Mouse (Mus musculus) heart, postnatal 36 days (tissue): ENCODE data around the gene Psmb4. TPM values are rescaled to one million over a fixed set of nuclear protein-coding genes. Genes with fewer than 3 reads are reported as not detected.

Experiments
- total RNA-seq, 2 experiments: library from RNA; stranded (reverse); gene quantifications; 2 replicates each; pipeline ENCODE4 v1.2.3; 2021

The Psmb4 gene
- total RNA-seq, 2 experiments from 2014 or later, result 231 to 243 TPM

Other genes starting within 250 kb of the Psmb4 start
- gene Gm10972, start 243.8 kb downstream of the Psmb4 start, total RNA-seq, result not detected
- gene Tuft1, start 228.1 kb downstream of the Psmb4 start, total RNA-seq, result 1 to 10 TPM; 2.5 to 2.9 TPM
- 10 to 100 TPM; 13.3 to 14.6 TPM for gene Selenbp2, start 193.4 kb downstream of the Psmb4 start, total RNA-seq
- under 1 TPM; 0.35 to 0.83 TPM for gene Cgn, start 100.5 kb downstream of the Psmb4 start, total RNA-seq
- 10 to 100 TPM; 18.7 to 21.5 TPM for gene Pogz, start 49.4 kb downstream of the Psmb4 start, total RNA-seq
- gene Selenbp1, start 46.1 kb upstream of the Psmb4 start, total RNA-seq, result 100 to 1,000 TPM; 110 to 122 TPM
- 1 to 10 TPM; 4.4 to 6.5 TPM for gene Rfx5, start 67.1 kb upstream of the Psmb4 start, total RNA-seq
- gene Pi4kb, start 87.8 kb upstream of the Psmb4 start, total RNA-seq, result 10 to 100 TPM; 24.6 to 30.3 TPM
- gene Zfp687, start 128.5 kb upstream of the Psmb4 start, total RNA-seq, result 10 to 100 TPM; 11.4 to 15.8 TPM
- 100 to 1,000 TPM; 136 to 151 TPM for gene Psmd4, start 155.7 kb upstream of the Psmb4 start, total RNA-seq
- gene Pip5k1a, start 220.0 kb upstream of the Psmb4 start, total RNA-seq, result 10 to 100 TPM; 16.5 to 17.1 TPM
- gene Vps72, start 224.1 kb upstream of the Psmb4 start, total RNA-seq, result 10 to 100 TPM; 31.7 to 35.2 TPM
- gene Tmod4, start 237.5 kb upstream of the Psmb4 start, total RNA-seq, result 10 to 100 TPM; 17.6 to 29.1 TPM
- gene Scnm1, start 247.1 kb upstream of the Psmb4 start, total RNA-seq, result 10 to 100 TPM; 24.1 to 37.5 TPM
- 1 to 10 TPM; 5.8 to 6.5 TPM for gene Lysmd1, start 247.1 kb upstream of the Psmb4 start, total RNA-seq